Mouse (Mus musculus) thymus, postnatal 4 days (tissue): ENCODE measurements around the gene Acvr2a.
"Not testable (repeated sequence)": the region's sequence is repeated elsewhere in the genome, so short reads cannot be mapped to it uniquely, and the experiment has no call there.

Experiments used
- DNase-seq: peaks from one replicate; pipeline ENCODE4 v3.0.0; 2021

The Acvr2a gene

DNA sequence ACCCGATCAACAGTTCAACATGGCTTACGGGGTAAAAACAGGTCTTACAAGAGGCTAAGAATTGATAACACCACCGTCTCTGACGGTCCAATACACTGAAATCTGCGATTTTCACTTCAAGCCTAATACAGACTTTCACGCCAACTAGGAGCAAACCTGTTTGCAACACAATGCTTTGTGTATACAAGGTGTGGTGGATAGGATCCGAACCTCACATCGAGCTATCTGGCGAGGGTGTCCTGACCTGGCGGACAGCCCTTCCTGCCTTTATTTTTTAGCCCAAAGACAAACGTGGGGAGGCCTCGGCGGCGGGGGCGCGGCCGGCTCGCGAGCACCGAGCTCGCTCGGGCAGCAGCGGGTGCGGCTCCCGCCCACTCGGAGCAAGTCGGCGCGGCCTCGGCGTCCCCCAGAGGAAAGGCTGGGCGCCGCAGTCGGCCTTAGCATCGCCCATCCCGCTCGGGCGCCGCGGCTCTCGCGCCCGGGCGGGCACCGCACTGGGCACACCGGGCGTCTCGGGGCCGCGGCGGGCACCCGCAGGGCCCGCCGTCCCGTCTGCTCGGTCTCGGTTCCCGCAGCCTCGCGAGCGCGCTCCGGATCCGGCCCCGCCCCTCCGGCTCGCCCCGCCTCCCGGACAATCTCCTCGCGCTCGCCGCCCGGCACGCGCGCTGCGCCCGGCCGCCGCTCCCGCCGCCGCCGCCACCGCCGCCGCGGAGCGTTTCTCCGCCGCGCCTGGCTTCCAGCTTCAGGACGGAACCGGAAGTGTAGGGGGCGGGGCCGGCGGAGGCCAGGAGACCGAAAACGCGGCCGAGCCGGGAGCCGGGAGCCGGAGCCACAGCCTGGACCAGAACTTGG lies at the start of gene Acvr2a:
Gene Acvr2a, plus strand, starts transcription at position 739 of the 852 bp plus-strand sequence.
- peak; percentile 88 for DNase-seq

DNA sequence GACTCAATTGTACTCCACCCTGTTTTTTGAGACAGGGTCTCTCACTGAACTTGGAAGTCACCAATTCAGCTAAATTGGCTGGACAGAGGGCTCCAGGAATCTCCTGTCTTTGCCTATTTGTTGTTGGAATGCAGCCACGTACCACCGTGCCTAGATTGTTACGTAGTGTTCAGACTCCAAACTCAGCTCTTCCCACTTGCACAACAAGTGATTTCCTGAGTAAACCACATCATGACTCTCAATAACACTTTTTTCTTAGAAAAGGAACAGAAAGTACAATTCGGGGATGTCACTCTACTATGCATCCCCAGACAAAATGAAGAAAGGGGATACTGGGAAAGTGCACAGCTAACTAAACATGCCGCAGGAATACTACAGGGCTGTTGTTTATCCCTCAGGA lies 47.4 kb upstream of the Acvr2a start:
- DNase-seq = no peak

DNA sequence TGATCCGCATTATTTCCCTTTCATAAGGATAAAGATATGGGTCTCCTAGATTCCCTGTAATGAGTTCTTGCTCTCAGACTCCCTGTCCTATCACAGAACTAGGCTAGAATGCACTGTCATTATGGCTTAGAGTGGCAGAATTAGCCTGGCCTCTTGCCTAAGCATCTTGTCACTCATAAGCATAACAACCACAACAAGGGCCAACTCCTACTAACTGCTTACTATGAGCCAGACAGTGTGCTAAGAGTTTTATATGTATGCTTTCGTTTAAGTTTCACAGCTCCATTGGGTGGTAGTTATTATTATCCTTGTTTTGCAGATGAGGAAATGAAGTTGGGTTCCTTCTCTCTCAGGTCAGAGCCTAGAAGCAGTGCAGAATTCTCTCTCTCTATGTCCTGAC lies 46.1 kb upstream of the Acvr2a start:
- no peak for DNase-seq

DNA sequence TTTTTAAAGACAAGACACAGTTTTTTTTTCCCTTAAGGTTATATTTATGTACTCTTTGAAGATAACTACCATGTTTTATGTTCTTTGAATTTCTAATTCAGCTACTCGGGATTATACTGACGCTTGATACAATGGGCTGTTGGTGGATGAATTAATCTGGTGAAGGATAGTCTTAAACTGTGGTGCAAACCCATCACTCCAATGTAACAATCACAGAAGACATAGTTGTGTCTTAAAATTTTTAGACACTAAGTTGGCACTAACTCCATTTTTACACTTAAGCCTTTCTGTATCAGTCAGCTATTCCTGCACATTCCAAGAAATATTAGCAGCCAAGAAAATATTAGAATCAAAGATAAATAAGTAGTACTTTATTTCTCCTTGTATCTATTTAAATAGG lies 45.7 kb upstream of the Acvr2a start:
- no peak for DNase-seq

DNA sequence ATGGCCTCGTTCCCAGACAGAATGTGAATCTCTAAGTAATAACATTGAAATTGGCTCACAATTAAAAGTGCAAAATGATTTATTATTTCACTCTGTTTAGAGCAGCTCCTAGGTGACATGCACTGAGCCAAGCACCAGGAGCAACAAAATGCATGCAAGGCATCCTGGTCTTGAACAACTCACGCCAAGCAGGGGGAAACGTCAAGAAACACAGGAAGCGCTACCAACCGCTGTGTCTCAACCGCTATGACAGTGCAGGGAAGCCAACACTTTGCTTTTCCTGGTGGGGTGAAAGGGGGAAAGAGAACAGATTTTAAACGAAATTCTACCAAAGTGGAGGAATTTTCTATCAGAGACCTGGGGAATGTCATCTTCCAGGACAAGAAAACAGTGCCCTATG lies 43.8 kb upstream of the Acvr2a start:
- no peak for DNase-seq

DNA sequence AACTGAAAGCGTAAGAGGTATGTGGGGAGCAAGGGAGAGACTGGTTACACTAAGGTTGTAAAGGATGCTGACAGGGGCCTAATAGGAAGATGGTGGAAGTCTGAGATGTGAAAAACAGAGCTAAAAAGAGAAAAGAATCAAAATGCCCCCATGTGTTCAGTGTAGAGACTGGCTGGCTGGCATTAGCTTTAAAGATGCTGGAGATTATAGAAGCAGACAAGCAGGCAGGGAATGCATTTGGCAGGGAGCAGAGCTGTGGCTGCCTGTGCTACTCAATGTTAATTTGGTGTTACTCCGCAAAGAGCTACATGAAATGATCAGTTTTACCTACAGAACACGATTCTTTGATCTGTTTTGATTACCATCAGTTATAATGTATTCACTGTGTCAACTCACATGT lies 43.3 kb upstream of the Acvr2a start:
- DNase-seq = no peak

DNA sequence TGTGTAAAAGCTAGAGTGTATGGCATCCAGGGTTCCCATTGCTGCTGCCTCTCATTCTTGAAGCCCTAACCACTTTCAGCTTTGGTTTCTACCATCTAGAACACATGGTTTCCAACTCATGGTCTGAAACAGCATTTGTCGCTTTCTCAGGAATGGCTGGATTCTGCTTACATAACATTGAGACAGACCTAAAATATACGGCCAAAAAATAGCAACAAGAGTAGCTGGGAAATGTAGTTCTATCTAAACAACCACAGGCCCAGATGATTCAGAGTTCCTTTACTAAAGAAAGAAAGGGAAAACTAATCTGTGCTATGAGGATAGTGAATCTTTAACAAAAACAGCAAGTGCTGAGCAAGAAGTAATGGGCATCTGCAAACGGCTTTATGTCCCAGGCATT lies 38.6 kb upstream of the Acvr2a start:
- no peak for DNase-seq

DNA sequence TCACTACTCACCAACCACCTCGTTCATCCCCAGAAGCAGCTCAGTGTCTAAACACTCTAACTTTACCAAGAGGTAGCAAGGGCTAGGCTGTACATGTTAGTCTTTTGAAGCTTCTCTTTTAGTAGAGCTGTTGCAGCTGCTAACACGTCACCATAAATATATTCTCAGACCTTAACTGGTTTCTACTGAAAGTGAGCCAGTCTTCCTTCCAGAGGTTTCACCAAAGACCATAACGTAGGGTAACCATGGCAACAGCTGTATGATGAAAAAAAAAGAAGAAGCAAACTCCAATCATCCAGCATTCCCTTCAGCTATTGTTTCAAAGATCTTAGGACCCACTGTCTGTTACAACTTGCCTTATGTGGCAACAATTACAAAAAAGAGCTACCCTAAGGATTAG lies 25.0 kb upstream of the Acvr2a start:
- DNase-seq = no peak

DNA sequence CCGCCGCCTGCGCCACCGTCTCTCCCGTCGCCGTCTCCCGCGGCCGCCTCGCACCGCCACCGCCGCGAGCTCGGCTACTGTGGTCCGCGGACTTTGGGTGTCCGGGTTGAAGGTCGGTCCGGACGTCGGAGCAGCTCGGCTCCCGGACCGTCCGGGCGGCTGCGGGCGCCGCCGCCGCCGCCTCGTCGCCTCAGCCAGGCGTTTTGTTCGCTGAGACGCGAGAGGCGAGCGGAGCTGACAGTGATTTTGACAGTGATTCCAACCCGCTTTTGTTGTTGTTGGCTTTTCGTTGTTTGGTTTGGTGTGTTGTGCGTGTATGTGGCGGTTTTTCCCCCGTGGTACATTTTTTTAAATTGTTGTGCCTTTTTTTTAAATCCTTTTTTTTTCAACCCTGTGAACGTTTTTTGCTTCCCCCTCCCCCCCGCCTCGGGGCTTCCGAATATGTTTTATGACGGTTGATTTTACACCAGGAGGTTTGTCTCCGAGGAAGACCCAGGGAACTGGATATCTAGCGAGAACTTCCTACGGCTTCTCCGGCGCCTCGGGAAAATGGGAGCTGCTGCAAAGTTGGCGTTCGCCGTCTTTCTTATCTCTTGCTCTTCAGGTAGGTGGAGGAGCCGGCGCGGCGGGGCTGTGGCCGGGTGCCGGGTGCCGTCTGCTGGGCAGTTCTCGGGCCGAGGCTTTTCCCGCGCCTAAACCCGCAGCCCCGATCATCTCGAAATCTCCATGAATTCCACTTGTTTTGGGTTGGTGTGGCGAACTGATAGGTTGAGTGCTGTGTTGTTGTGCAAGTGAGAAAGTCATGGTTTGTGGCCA lies 522 bp downstream of the Acvr2a start:
- DNase-seq = peak; percentile 46

DNA sequence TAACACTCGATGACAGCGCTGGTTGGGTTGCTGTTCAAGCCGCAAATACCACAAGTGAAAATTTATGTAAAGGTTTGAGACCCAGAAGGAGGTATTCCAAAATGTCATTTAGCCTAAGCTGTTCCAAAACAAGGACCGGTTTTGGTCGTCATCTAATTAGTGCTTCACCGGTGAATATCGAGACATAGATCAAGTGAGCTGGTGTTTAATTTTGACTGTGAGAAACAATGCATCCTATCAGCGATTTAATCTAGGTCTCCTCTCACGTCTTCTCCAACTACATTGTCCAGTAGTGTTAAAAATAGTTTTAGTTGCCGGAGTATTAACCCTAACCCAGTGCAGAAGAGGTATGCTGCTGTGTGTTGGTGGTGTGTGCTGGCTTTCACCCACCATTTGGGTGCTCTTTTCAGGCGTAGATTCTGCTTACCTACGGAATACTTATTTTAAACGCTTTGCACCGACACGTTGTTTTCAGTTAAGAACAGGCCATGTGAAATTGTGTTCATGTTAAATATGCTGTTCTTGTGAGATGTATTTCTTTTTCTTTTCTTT lies 1.2 kb downstream of the Acvr2a start:
- DNase-seq = no peak

DNA sequence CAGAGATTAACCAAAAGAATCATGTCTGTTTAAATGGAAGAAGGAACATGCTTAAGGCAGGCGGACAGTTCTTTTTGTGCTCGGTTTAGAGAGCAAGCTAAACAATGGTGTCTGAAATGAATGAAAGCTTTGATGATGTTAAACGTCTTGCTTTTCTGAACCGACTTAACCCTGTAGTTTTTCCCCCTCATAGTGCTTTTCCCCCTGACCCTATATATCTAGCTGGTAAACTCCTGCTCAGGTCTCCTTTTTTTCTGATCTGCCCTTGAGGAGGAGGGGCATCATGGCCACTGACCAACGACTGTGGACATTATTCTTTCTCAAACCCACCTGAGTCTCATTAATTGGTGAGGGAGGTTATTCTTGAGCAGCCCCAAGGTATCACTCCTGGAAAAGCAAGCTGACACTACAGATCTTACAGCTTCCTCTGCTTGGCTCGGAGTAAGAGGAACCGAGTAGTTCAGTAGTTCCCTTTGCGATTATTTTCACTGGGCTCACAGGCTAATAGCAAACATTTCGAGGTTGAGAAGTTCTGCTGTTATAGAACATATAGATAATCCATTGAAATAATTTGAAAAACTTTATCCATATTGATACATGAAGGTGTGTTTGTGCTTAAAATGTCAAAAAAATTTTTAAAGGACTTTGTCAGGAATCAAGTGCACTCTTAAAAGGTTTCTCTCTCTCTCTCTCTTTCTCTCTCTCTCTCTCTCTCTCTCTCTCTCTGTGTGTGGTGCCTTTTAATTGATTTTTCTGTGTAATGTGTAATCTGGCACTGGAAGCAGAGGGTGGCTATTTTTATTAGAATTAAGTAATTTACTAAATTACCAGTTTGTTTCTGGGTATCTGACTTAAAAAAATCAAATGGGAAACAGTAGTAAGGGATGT lies 2.5 kb downstream of the Acvr2a start:
- no peak for DNase-seq

DNA sequence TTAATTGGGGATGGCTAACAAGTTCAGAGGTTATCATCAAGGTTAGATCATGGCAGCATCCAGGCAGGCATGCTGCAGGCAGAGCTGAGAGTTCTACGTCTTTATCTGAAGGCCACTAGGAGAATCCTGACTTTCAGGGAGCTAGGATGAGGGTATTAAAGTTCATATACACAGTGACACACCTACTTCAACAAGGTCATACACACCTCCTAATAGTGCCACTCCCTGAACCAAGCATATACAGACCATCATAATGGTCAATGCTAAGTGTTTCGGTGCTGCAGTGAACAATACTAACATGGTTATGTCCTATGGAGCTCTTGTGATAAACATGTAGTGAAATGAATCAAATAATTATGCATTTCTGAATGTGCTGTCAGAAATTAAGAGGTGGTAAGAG lies 12.0 kb downstream of the Acvr2a start:
- DNase-seq = no peak

DNA sequence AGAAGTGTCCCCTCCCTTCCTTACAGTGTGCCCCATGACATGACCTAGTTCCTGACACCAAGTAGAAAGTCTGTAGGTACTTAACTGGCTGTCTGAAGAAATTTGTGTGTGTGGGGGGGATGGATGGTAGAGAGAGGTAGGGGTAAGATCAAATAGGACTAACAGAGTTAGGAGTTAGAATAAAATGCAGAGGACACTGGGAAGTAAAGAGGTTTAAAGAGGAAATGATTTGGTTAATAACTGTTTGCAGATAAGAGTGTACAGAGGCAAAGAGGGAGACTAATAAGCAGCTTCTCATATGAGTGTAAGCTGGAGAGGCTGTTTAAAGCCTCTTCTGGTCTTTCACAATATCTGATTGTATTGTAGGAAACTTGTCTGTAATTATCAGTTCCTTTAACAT lies 12.5 kb downstream of the Acvr2a start:
- DNase-seq = no peak

DNA sequence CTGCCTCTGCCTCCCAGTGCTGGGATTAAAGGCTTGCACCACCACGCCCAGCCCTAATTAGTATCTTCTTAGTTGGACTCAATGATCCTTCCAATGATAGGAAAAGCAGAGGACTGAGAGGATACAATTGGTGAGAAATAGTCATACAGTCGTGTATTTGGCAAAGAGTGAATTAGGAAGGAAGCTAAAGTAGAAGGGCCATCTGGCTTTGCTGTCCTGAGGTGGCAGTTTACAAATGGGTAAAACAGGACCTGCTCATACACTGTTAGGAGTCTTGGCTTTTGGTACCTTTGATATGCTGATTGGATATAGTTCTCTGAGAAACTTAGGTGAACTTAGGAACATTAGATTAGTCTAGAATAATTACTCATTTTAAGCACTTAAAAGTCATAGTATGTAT lies 16.6 kb downstream of the Acvr2a start:
- no peak for DNase-seq

DNA sequence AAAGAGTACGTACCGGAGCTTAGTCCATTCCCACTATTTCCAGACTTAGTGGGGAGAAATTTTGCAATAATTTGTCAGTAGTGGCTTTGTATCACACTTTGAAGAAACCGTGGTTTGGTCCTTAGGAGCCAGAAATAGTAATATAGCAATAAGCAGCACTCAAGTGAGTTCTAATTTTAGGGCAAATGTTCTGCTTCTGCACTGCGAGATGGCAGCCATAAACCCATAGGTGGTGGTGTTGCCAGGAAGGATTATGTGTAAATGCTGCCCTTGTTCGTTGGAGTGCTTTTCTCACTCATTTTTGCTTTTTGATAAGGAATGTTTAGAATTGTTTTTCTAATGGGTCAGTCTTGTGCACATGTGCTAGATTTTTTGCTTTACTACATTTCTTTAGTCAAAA lies 18.4 kb downstream of the Acvr2a start:
- no peak for DNase-seq

DNA sequence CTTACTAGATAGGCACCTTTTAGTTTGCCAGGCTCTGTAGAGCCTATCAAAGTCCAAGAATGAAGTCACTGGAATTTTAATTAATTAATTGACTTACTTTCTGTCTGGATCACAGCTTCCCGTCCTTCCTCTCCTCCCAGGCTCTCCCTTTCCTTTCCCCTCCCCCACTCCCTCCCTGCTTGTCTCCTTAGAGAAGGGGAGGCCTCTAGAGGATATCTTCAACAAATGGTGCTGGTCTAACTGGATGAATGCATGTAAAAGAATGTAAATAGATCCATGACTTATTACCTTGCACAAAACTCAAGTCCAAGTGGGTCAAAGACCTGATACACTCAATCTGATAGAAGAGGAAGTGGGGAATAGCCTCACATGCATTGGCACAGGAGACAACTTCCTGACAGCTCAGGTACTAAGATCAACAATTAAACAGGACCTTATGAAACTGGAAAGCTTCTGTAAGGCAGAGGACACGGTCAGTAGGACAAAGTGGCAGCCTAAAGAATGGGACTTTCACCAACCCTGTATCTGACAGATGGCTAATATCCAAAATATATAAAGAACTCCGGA lies 20.1 kb downstream of the Acvr2a start:
- DNase-seq = no peak

DNA sequence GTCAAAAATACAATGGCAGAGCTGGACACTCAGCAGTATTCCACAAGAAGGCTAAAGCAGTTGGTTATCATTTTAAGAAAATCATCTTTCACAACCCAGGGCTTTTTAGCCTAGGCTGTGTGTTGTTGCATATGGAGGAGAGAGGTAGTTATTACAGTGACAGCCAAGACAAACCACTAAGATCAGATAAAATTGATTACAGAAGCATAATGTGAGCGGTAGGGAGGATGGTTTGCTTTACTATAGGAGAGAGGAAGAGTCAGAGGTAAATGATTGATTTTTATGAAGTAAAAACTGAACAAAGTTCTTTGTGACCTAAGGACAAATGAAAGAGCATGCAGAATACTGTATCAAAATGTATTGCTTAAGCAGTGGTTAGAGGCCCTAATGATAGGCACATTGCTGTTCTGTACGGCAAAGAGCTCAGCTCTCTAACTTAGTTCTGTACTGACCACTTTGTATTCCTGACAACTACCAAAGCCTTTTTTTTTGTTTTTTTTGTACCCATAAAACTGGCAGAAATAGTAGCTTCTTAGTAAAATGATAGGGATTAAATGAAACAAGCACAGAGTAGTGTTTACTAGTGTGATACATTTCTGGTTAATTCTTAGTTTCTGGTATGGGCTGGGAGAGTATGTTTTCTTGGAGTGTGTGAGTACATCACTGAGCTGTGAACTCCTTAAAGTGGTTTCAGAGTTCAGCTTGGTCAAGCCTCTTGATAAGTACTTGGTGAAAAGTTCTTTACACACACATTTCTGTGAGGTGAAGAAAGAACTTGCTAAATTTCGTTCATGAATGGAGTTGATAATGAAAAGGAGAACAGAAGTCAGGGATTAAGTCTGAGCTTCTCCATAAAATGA lies 27.9 kb downstream of the Acvr2a start:
- no peak for DNase-seq

DNA sequence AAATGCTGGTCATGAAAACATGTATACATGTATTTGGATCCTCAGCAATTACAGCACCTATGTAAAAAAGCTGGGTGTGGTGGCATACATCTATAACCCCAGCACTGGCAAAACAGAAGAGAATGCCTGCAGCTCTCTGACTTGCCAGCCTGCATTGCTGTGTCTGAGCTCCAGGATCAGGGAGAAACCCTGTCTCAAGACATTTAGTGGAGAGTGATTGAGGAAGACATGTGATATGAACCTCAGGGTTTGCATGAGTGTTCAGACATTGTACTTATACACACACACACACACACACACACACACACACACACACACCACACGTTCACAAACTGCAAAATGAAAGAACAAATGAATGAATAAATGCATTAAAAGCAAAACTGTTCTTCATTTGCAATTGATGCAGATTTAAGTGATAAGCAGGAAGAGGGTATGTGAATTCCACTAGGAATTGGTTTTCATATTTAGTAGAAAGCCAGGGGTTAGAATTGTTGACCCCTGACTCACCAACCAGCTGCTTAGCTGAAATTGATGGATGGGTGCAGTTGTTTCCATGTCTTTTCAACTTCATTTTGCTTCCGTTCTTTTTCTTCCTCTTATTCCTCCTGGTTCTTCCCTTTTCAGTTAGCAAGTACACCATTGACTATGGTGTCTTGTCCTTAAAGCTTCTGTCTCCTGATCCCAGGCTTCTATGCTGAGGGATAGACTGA lies 32.9 kb downstream of the Acvr2a start:
- no peak for DNase-seq

DNA sequence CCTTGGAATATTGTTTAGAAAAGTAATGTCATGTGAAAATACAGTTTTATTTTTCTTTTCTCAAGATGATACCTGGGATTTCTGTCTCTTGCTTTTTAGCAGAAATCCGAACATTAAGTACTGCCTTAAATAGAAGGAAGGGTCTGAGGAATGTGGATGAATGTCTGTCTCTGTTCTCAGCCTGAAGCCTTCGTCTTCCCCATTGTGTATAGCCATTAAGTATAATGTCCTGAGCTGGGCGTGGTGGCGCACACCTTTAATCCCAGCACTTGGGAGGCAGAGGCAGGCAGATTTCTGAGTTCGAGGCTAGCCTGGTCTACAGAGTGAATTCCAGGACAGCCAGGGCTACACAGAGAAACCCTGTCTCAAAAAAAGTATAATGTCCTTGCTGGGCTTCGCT lies 51.7 kb downstream of the Acvr2a start:
- DNase-seq = not testable (repeated sequence)

DNA sequence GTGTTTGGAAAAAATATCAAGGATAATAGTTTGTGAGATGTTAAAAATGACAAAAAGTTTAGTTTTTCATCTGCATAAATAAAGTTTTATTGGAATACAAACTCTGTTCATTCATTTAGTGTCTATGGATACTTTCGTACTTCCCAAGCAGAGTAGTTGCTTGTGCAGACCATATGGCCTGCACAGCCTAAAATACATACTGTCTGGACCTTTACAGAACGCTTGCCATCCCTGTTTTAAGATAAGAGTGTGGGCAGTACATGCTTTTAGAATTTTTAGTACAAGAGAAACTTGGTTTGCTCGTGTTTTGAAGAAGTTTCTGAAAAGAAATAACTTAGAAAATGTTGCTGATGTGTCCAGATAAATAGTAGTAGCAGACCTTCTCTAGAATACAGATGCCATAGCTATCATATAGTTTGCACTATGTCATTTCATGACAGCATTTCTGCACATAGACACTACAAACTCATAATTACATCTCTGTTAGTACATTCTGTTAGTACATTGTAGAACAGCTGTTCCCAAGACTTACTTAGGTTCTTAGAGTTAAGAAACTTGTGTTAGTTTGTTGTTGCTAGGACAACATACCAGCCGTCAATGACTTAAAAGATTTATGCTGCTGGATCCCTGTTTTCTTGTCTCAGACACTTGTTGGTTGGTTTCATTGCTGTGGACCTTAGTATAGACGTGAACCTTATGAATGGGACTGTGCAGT lies 54.4 kb downstream of the Acvr2a start:
- no peak for DNase-seq
